Mouse (Mus musculus): ENCODE results near the gene Adar.

DNA sequence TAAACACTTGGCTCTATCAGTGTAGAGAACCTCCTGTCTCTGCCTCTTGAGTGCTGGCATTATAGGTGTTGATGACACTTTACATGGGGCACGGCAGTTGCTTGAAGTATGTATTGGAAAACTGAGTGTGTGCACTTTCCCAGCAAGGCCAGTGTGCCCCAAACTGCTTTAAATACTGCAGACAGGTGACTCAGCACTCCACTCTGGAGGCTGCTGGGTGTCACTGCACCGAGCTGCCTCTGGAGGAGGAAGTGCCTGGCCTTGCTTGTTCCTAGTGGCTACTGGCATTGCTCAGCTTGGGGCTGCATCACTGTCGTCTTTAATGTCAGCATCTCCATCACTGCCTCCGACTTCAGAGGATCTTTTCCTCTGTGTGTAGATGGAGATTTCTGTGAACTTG is 12.2 kb downstream of the Adar start:
- TF ChIP-seq CTCF (IDR thresholded peaks at IDR 0.05; ENCODE audit: borderline replicate concordance, insufficient read depth, low read length) = peak; percentile 64
- TF ChIP-seq POLR2A (IDR thresholded peaks at IDR 0.05; ENCODE audit: low read depth, low read length) = no peak

All from embryonic fibroblast, embryonic 13.5 days (primary cell).